17 mouse cellular contexts compared by ENCODE assay signal in genomic region chr6:118283949-118284568, GRCm38 (mm10).
"Had no signal": no experiment of that assay in that cellular context is flagged by ENCODE, and none has a peak within 500 bp of the region (broad histone marks: within the 10 kb centered on the region; RNA-seq: fewer than 3 reads in every experiment).

No protein-coding gene starts in this region.

- ATAC-seq: lung, postnatal 0 days; midbrain, embryonic 13.5 days; midbrain, embryonic 16.5 days had no signal

- H3K4me2 ChIP-seq: lung, embryonic 15.5 days; midbrain, embryonic 11.5 days; midbrain, embryonic 13.5 days; neural tube, embryonic 12.5 days; stomach, embryonic 15.5 days had no signal

- H3K36me3 ChIP-seq: lung, embryonic 15.5 days; midbrain, embryonic 13.5 days; neural tube, embryonic 12.5 days; stomach, embryonic 15.5 days had no signal

- H3K4me3 ChIP-seq: lung, embryonic 15.5 days; megakaryocyte, embryonic 14.5 days; midbrain, embryonic 13.5 days; neural tube, embryonic 12.5 days; stomach, embryonic 15.5 days had no signal

- H3K4me1 ChIP-seq: lung, embryonic 15.5 days; megakaryocyte, embryonic 14.5 days; midbrain, embryonic 13.5 days; neural tube, embryonic 12.5 days; stomach, embryonic 15.5 days had no signal

- H3K9ac ChIP-seq: lung, embryonic 15.5 days; midbrain, embryonic 13.5 days; neural tube, embryonic 12.5 days; stomach, embryonic 15.5 days had no signal

- DNase-seq: lung, adult 2 months; lung, postnatal 14 days; lung, postnatal 36 days; right cerebral cortex, postnatal 14 days; thymus, adult 2 months; thymus, postnatal 25 days; thymus, postnatal 4 days had no signal

- H3K27me3 ChIP-seq: lung, embryonic 15.5 days; midbrain, embryonic 13.5 days; neural tube, embryonic 12.5 days; stomach, embryonic 15.5 days had no signal

- H3K27ac ChIP-seq: lung, embryonic 15.5 days; macrophage; midbrain, embryonic 13.5 days; neural tube, embryonic 12.5 days; stomach, embryonic 15.5 days; stomach, postnatal 0 days had no signal

- H3K9me3 ChIP-seq: lung, embryonic 15.5 days; midbrain, embryonic 13.5 days; neural tube, embryonic 12.5 days; stomach, embryonic 15.5 days had no signal
